Mouse (Mus musculus) adrenal gland (tissue): ENCODE results near the gene Armc2.

Experiments
- intact Hi-C: fragments of 180-260 bp; cut with DNase I; formaldehyde crosslinking; loops from one replicate; pipeline ENCODE4 v1.15.1; 2025

The Armc2 gene

GRCm38 (mm10) chr10:41912290-41912994 lies 105.8 kb downstream of the Armc2 start:
- intact Hi-C loops = no loop called here

GRCm38 (mm10) chr10:41908899-41909298 lies 109.3 kb downstream of the Armc2 start:
- intact Hi-C loops = no loop called here

GRCm38 (mm10) chr10:41907950-41908349 lies 110.3 kb downstream of the Armc2 start:
- intact Hi-C loops = no loop called here

- intact Hi-C loops = no loop called here
These were observed 110.8 kb downstream of the Armc2 start for GRCm38 (mm10) chr10:41907473-41907872.

GRCm38 (mm10) chr10:41901864-41902263 lies 116.4 kb downstream of the Armc2 start:
- intact Hi-C loops = no loop called here

GRCm38 (mm10) chr10:41901456-41901855 lies 116.8 kb downstream of the Armc2 start:
- intact Hi-C loops = no loop called here

- intact Hi-C loops = no loop called here
These were observed 121.4 kb downstream of the Armc2 start for GRCm38 (mm10) chr10:41896865-41897264.

GRCm38 (mm10) chr10:41896425-41896824 lies 121.8 kb downstream of the Armc2 start:
- intact Hi-C loops = no loop called here

GRCm38 (mm10) chr10:41893433-41894411 lies 124.5 kb downstream of the Armc2 start:
- intact Hi-C loops = no loop called here

- intact Hi-C loops = no loop called here
These were observed 126.9 kb downstream of the Armc2 start for GRCm38 (mm10) chr10:41891312-41891711.

GRCm38 (mm10) chr10:41890537-41890936 lies 127.7 kb downstream of the Armc2 start:
- intact Hi-C loops = no loop called here

- intact Hi-C loops = loop anchor here (5.0 kb wide), 1 partner anchor 57 kb away; no protein-coding TSS in a partner anchor
These were observed 128.7 kb downstream of the Armc2 start for GRCm38 (mm10) chr10:41889566-41889965.

GRCm38 (mm10) chr10:41888365-41888941 lies 129.8 kb downstream of the Armc2 start:
- intact Hi-C loops = loop anchor here (5.0 kb wide), 1 partner anchor 56 kb away; no protein-coding TSS in a partner anchor

- intact Hi-C loops = loop anchor here (5.0 kb wide), 1 partner anchor 55 kb away; no protein-coding TSS in a partner anchor
These were observed 131.0 kb downstream of the Armc2 start for GRCm38 (mm10) chr10:41887080-41887821.

- intact Hi-C loops = no loop called here
These were observed 134.3 kb downstream of the Armc2 start for GRCm38 (mm10) chr10:41883741-41884575.

GRCm38 (mm10) chr10:41881438-41881837 lies 136.8 kb downstream of the Armc2 start:
- intact Hi-C loops = no loop called here

- intact Hi-C loops = no loop called here
These were observed 137.5 kb downstream of the Armc2 start for GRCm38 (mm10) chr10:41880777-41881176.

- intact Hi-C loops = no loop called here
These were observed 138.0 kb downstream of the Armc2 start for GRCm38 (mm10) chr10:41880206-41880605.

GRCm38 (mm10) chr10:41879675-41880074 lies 138.6 kb downstream of the Armc2 start:
- intact Hi-C loops = no loop called here

- intact Hi-C loops = no loop called here
These were observed 139.9 kb downstream of the Armc2 start for GRCm38 (mm10) chr10:41878344-41878743.
